Mouse (Mus musculus): ENCODE measurements around the gene Tmem189.

GRCm38 (mm10) chr2:167678600-167678999, 11.0 kb downstream of the Tmem189 start:
- no peak for TF ChIP-seq CTCF (IDR thresholded peaks at IDR 0.05; ENCODE audit: low read depth)
- TF ChIP-seq EP300 (IDR thresholded peaks at IDR 0.05; ENCODE audit: low read depth), result no peak

Data from heart, postnatal 0 days (tissue).